Mouse (Mus musculus) kidney, embryonic 14.5 days (tissue): Measurements from ENCODE around the gene Cytl1. TPM values are rescaled to one million over a fixed set of nuclear protein-coding genes. Genes with fewer than 3 reads are reported as not detected.

Experiments
- ATAC-seq: fragments of 200-750 bp; cut with Nextera tagmentation; 2 replicates; pipeline ENCODE4 v1.8.0; 2017; ENCODE audit warnings: moderate number of reproducible peaks, mild to moderate bottlenecking, moderate TSS enrichment, moderate library complexity; ENCODE audit not compliant: low FRiP score, low TSS enrichment
- H3K27ac ChIP-seq: fragments of 300-500 bp; sonication (generic); 2 replicates; pipeline ENCODE4 v1.5.1; 2014; ENCODE audit warnings: low read depth, mild to moderate bottlenecking, low read length, moderate library complexity, mixed read lengths
- H3K27me3 ChIP-seq: fragments of 300-500 bp; sonication (generic); 2 replicates; pipeline ENCODE4 v1.6.1; 2014; ENCODE audit warnings: mild to moderate bottlenecking, low read length; ENCODE audit not compliant: control insufficient read depth, insufficient read depth
- H3K36me3 ChIP-seq: fragments of 300-500 bp; sonication (generic); 2 replicates; pipeline ENCODE4 v1.6.1; 2014; ENCODE audit warnings: low read length, mixed read lengths; ENCODE audit not compliant: control insufficient read depth, insufficient read depth
- H3K4me1 ChIP-seq: fragments of 300-500 bp; sonication (generic); 2 replicates; pipeline ENCODE4 v1.6.1; 2014; ENCODE audit warnings: low read length, mixed read lengths; ENCODE audit not compliant: control insufficient read depth, insufficient read depth
- H3K4me2 ChIP-seq: fragments of 300-500 bp; sonication (generic); replicated peaks from 2 replicates; pipeline ENCODE4 v1.6.1; 2014; ENCODE audit warnings: low read depth, mild to moderate bottlenecking, low read length
- H3K4me3 ChIP-seq: fragments of 300-500 bp; sonication (generic); 2 replicates; pipeline ENCODE4 v1.5.1; 2014; ENCODE audit warnings: mild to moderate bottlenecking, low read length
- H3K9ac ChIP-seq: fragments of 300-500 bp; sonication (generic); 2 replicates; pipeline ENCODE4 v1.6.1; 2014; ENCODE audit warnings: low read depth, mild to moderate bottlenecking, low read length, moderate library complexity
- H3K9me3 ChIP-seq: fragments of 300-500 bp; sonication (generic); 2 replicates; pipeline ENCODE4 v1.6.1; 2016; ENCODE audit warnings: low read length; ENCODE audit not compliant: control insufficient read depth
- WGBS: fragments of 180-500 bp; shearing (Covaris S2); extraction: QIAGEN DNeasy Blood & Tissue Kit; methylation state at CpG from one replicate; pipeline ENCODE4 v1.1.7; 2014; 5-methylcytosine and 5-hydroxymethylcytosine counted together
- polyA plus RNA-seq: library from polyadenylated mRNA; unstranded; fragments of >200 nt; fragmentation: Nextera tagmentation; extraction: Ambion mirVana; gene quantifications from 2 replicates; pipeline ENCODE4 v1.2.1, GENCODE M21; 2014

Cytl1 gene
- polyA plus RNA-seq, result 0.26 and 0.61 TPM in 2 replicates

DNA sequence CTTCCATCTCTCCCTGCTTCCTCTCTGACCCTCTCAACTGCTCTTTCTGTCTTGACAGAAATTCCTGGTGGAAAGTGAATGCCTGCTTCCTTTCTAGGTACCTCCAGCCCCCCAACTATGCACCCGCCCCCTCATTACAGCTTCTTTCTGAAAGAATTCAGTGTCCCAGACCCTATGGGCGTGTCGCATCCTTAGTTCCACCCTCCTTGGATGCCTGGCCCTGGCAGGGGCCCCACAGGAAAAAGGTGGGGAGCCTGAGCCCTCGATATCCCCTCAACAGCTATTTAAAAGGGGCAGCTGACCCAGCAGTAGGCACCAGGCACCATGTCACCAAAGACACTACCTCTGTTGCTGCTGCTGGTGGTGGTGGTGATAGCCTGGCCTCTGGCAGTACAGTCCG lies at the start of gene Cytl1:
Cytl1 (plus strand) TSS at position 296 of the 400 bp plus-strand sequence.
- H3K4me2 ChIP-seq, result no peak within 1 kb of the TSS
- ATAC-seq, result no peak

DNA sequence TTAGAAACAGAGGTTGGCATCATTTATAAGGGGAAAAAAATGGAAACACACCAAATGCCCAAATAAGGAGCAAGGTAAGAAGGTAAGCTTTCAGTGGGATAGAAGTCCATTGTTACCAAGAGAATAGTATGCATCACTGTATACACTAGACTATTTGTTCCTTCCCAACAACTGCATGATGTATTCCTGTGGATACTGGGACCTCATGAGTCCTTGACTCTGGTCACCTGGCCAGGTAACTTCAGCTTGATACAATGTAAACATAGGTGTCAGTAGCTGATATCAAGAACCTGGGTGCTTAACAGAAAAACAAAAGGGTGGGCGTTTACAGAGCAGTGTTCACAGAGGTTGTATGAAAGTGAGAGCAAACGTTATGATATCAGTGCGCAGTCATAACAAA lies 42.6 kb upstream of the Cytl1 start:
- no peak overlapping the region for H3K9ac ChIP-seq
- no peaks in the 10 kb centered on the region for H3K9me3 ChIP-seq
- H3K4me2 ChIP-seq, result no peak overlapping the region
- ATAC-seq, result no peak
- WGBS, result 82% methylated on average over 3 of the region's 3 CpGs
- H3K27me3 ChIP-seq, result no peaks in the 10 kb centered on the region
- no peak overlapping the region for H3K4me3 ChIP-seq
- no peaks in the 10 kb centered on the region for H3K4me1 ChIP-seq
- H3K27ac ChIP-seq, result no peak overlapping the region
- H3K36me3 ChIP-seq, result no peaks in the 10 kb centered on the region

More for the DNA sequence above, at the start of gene Cytl1:
- Histone ChIP-seq H3K4me3 (no peak within 1 kb of the TSS), H3K4me1 (no peaks in the 10 kb centered on the region), H3K27me3 (no peaks in the 10 kb centered on the region), H3K9ac (no peak within 1 kb of the TSS), H3K27ac (no peak within 1 kb of the TSS), H3K36me3 (no peaks in the 10 kb centered on the region), H3K9me3 (no peaks in the 10 kb centered on the region)
- 35% methylated on average over 5 of the region's 5 CpGs for WGBS

DNA sequence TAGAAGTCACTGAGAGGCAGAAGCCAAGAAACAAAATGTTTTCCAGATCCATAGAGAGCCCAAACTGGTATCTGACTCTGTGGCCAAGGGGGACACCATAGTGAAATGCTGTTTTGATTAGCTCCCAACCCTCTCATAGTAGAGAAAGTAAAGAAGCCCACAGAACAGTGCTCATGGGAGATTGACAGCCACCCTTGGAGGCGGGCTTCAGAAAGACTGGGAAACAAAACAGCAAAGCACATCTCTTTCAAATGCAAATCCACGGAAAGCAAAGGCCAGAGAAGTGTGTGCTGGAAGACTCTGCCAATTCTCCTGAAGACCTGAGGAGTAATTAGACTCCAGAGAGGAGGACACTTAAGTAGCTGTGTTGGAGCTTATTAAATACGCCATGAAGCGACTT lies 39.5 kb upstream of the Cytl1 start:
- WGBS, result 54% methylated on average over 4 of the region's 4 CpGs
- Histone ChIP-seq H3K27ac (no peak overlapping the region), H3K9ac (no peak overlapping the region), H3K4me3 (no peak overlapping the region), H3K9me3 (no peaks in the 10 kb centered on the region), H3K27me3 (no peaks in the 10 kb centered on the region), H3K4me1 (no peaks in the 10 kb centered on the region), H3K4me2 (no peak overlapping the region), H3K36me3 (no peaks in the 10 kb centered on the region)
- no peak for ATAC-seq

DNA sequence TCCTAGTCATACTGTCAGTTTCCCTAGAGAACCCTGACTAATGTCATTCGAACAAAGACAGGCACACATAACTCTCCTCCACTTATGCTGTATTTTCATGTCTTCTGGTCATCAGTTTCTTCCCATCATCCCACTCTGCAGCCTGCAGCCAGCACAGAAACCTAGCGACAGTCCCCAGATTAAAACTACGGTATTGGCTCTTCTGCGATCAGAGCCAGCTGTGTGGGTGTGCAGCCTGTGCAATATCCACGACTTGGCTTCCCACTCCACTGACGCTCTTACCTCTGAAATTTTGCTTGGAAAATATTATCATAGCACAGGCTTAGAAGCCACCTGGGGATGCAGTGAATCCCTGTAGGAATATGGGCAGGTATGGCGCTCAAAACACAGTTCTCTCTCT lies 38.0 kb upstream of the Cytl1 start:
- 84% methylated on average over 7 of the region's 7 CpGs for WGBS
- no peak overlapping the region for H3K27ac ChIP-seq

DNA sequence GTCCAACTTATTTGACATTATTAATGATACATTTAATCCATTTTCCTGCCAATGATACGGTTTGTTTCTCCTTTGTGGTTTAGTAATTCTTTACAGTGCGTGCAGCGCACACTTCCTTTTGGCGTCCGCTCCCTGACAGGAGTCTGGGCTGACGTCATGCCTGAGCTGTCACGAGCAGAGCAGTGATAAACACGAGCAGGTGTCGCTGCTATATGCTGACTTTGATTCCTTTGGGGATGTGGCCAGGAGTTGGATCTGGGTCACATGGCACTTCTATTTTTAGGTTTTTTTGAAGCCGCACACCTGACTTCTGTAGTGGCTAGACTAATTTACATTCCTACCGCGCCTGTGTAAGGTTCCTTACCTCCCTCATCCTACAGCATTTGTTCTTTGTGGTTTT lies 35.6 kb upstream of the Cytl1 start:
- Histone ChIP-seq H3K27ac (no peak overlapping the region), H3K4me3 (no peak overlapping the region), H3K27me3 (no peaks in the 10 kb centered on the region), H3K9ac (no peak overlapping the region), H3K36me3 (no peaks in the 10 kb centered on the region), H3K9me3 (no peaks in the 10 kb centered on the region), H3K4me2 (no peak overlapping the region), H3K4me1 (no peaks in the 10 kb centered on the region)
- ATAC-seq, result no peak
- whole genome bisulfite sequencing, result 64% methylated on average over 12 of the region's 12 CpGs

More for the DNA sequence above, 38.0 kb upstream of the Cytl1 start:
- no peak overlapping the region for H3K4me3 ChIP-seq
- H3K4me2 ChIP-seq, result no peak overlapping the region
- H3K27me3 ChIP-seq, result no peaks in the 10 kb centered on the region
- H3K36me3 ChIP-seq, result no peaks in the 10 kb centered on the region
- no peak for ATAC-seq
- H3K4me1 ChIP-seq, result no peaks in the 10 kb centered on the region
- no peaks in the 10 kb centered on the region for H3K9me3 ChIP-seq
- no peak overlapping the region for H3K9ac ChIP-seq

DNA sequence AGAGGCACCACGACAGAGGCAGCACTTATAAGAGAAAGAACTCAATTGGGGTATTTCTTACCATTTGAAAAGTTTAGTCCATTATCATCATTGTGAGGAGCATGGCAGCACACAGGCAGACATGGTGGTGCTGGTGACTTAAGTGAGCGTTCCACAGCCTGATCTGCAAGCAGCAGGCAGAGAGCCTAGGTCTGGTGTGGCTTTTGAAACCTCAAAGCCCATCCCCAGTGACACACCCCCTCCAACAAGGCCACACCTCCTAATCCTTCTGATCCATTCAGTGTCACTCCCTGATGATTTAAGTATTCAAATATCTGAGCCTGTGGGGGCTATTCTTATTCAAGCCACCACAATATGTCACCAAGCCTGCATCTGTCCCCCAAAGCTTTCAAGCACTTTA lies 30.4 kb upstream of the Cytl1 start:
- Histone ChIP-seq H3K9ac (no peak overlapping the region), H3K36me3 (no peaks in the 10 kb centered on the region), H3K4me2 (no peak overlapping the region), H3K27ac (no peak overlapping the region), H3K27me3 (no peaks in the 10 kb centered on the region), H3K4me3 (no peak overlapping the region), H3K9me3 (peaks cover 9% of the 10 kb centered on the region), H3K4me1 (no peaks in the 10 kb centered on the region)
- 86% methylated on average over 2 of the region's 2 CpGs for WGBS
- no peak for ATAC-seq

DNA sequence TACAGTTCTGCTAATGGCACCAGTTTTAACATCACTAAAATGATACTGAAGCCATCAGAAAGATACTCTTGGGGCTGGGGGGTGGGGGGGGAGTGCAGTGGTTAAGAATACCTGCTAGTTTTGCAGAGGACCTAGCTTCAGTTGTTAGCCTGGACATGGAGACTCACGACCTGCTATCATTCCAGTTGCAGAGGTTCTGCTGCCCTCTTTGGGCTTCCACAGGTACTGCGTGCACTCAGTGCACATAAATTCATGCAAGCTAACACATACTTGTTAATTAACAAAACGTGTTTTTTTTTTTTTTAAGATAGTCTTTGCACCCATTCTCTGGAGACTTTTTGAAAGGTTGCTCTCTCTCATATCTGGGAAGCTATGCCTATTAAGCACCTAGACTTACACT lies 27.2 kb upstream of the Cytl1 start:
- no peaks in the 10 kb centered on the region for H3K4me1 ChIP-seq
- H3K36me3 ChIP-seq, result no peaks in the 10 kb centered on the region
- no peak overlapping the region for H3K9ac ChIP-seq
- no peak overlapping the region for H3K4me3 ChIP-seq
- no peak overlapping the region for H3K4me2 ChIP-seq
- no peaks in the 10 kb centered on the region for H3K27me3 ChIP-seq
- no peak for ATAC-seq
- H3K9me3 ChIP-seq, result peaks cover 12% of the 10 kb centered on the region
- no peak overlapping the region for H3K27ac ChIP-seq
- 70% methylated on average over 3 of the region's 3 CpGs for WGBS

DNA sequence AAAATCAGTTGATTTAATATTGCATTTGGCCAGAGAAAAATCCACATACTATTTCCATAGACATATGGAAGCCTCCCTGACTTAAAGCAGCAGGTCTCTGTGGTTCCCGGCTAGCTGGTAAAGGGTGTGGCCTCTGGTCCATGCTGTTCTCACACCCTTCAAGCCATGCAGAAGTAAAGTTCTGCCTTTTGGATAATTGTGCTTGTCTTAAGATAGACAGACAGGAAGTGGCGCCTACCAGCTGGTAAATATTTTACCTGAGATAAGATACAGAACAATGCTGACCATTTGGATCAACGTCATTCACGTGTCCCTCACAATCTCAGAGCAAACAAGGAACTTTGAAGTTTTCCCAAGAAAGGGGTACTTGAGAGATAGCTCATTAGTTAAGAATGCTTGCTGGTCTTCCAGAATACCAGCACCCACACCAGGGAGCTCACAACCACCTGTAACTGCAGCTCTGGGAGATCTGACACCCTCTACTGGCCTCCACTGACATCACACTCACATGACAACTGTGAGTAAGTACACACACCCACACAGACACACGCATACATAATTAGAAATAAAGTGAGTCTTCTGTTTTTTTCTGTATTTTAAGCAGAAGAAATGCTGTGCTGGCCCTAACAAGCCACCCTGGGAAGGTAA lies 25.9 kb upstream of the Cytl1 start:
- no peaks in the 10 kb centered on the region for H3K36me3 ChIP-seq
- peaks cover 12% of the 10 kb centered on the region for H3K9me3 ChIP-seq
- H3K27me3 ChIP-seq, result no peaks in the 10 kb centered on the region
- no peak overlapping the region for H3K4me2 ChIP-seq
- H3K9ac ChIP-seq, result no peak overlapping the region
- H3K4me1 ChIP-seq, result no peaks in the 10 kb centered on the region
- 77% methylated on average over 5 of the region's 5 CpGs for WGBS
- no peak for ATAC-seq
- H3K4me3 ChIP-seq, result no peak overlapping the region
- no peak overlapping the region for H3K27ac ChIP-seq

DNA sequence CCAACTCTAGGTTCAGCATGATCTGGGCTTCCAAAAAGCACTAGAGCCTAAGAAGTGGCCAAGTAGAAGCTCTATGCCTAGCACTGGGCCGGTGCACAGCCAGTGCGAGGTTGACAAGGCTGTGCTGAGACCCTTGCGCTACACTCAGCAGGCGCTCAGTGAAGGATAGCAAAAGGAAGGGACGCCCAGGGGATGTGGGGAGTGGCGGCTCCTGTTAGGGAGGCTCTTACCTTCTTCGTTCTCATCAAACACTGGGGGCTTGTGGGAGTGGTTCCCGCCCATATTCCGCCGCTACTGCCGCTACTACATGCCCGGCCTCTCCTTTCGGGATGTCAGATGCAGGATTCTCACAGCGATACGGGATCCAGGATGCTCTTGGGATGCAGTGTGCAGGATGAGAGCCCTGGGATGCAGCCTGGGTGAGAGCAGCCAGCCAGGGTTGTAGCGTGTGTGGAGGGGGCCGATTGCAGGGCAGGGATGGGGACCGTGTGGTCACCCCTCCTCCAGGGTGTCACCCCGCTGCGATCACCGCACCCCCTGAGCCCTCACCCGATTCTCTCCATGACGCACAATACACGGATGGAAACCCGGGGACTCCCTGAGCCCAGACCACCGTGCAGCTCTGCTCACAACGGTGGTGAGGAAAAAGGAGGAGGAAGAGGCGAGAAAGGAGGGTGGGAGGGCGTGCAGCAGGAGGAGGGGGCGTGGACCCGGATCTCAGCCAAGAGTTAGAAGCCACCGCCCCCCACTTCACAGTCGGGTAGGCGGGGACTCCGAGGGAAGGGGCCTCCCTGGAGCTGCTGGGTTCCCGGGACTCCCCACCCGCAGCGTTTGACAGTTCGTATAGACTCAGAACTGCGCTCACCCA lies 18.6 kb upstream of the Cytl1 start, which contains the start of gene Stk32b:
Stk32b (minus strand) TSS at position 667 of the 868 bp plus-strand sequence.
- ATAC-seq, result peak; percentile 89
- Histone ChIP-seq H3K4me3 (peak within 1 kb of the TSS; percentile 42), H3K4me2 (peak within 1 kb of the TSS; percentile 78), H3K27ac (no peak within 1 kb of the TSS), H3K9ac (peak within 1 kb of the TSS; percentile 42; the same call in 1 of the 2 replicates), H3K36me3 (no peaks in the 10 kb centered on the region), H3K9me3 (0 out of 2 replicates have a peak, but pooled peaks cover 3% of the 10 kb centered on the region), H3K4me1 (no peaks in the 10 kb centered on the region), H3K27me3 (peaks cover 20% of the 10 kb centered on the region)
- WGBS, result under 1% methylated on average over 40 of the region's 40 CpGs
